Mouse (Mus musculus) limb, embryonic 11.5 days (tissue): ENCODE measurements around the gene Usp47. TPM values are rescaled to one million over a fixed set of nuclear protein-coding genes. Genes with fewer than 3 reads are reported as not detected.

Experiments used
- ATAC-seq: fragments of 200-750 bp; cut with Nextera tagmentation; 2 replicates; pipeline ENCODE4 v1.8.0; 2017; ENCODE audit warnings: low read depth; ENCODE audit not compliant: insufficient number of reproducible peaks, low FRiP score, low TSS enrichment
- DNase-seq: peaks from one replicate; pipeline ENCODE4 v3.0.0-alpha.2; 2015; ENCODE audit warnings: low spot score
- H3K27ac ChIP-seq: fragments of 300-500 bp; sonication (generic); replicated peaks from 2 replicates; pipeline ENCODE4 v1.5.1; 2014; ENCODE audit warnings: low read depth, mild to moderate bottlenecking, low read length
- H3K27me3 ChIP-seq: fragments of 300-500 bp; sonication (generic); 2 replicates; pipeline ENCODE4 v1.6.1; 2014; ENCODE audit warnings: mild to moderate bottlenecking, low read length, mixed read lengths; ENCODE audit not compliant: control insufficient read depth, insufficient read depth
- H3K36me3 ChIP-seq: fragments of 300-500 bp; sonication (generic); 2 replicates; pipeline ENCODE4 v1.6.1; 2014; ENCODE audit warnings: mild to moderate bottlenecking, low read length, moderate library complexity, mixed read lengths; ENCODE audit not compliant: control insufficient read depth, insufficient read depth
- H3K4me1 ChIP-seq: fragments of 300-500 bp; sonication (generic); 2 replicates; pipeline ENCODE4 v1.6.1; 2014; ENCODE audit warnings: low read length, mixed read lengths; ENCODE audit not compliant: control insufficient read depth, insufficient read depth
- H3K4me2 ChIP-seq: fragments of 300-500 bp; sonication (generic); 2 replicates; pipeline ENCODE4 v1.6.1; 2014; ENCODE audit warnings: low read depth, mild to moderate bottlenecking, moderate library complexity; ENCODE audit not compliant: severe bottlenecking
- H3K4me3 ChIP-seq: fragments of 300-500 bp; sonication (generic); 2 replicates; pipeline ENCODE4 v1.5.1; 2014; ENCODE audit warnings: low read depth, low read length
- H3K9ac ChIP-seq: fragments of 300-500 bp; sonication (generic); 2 replicates; pipeline ENCODE4 v1.6.1; 2014; ENCODE audit warnings: mild to moderate bottlenecking, low read length
- H3K9me3 ChIP-seq: fragments of 300-500 bp; sonication (generic); 2 replicates; pipeline ENCODE4 v1.6.1; 2016; ENCODE audit warnings: low read length; ENCODE audit not compliant: control insufficient read depth
- WGBS: fragments of 180-500 bp; shearing (Covaris S2); extraction: QIAGEN DNeasy Blood & Tissue Kit; methylation state at CpG from one replicate; pipeline ENCODE4 v1.1.7; 2014; 5-methylcytosine and 5-hydroxymethylcytosine counted together
- polyA plus RNA-seq: library from polyadenylated mRNA; unstranded; fragments of >200 nt; fragmentation: Nextera tagmentation; extraction: Ambion mirVana; gene quantifications from 2 replicates; pipeline ENCODE4 v1.2.1, GENCODE M21; 2014

Gene Usp47
- polyA plus RNA-seq, 1 experiment from 2014 or later = 99.7 TPM

DNA sequence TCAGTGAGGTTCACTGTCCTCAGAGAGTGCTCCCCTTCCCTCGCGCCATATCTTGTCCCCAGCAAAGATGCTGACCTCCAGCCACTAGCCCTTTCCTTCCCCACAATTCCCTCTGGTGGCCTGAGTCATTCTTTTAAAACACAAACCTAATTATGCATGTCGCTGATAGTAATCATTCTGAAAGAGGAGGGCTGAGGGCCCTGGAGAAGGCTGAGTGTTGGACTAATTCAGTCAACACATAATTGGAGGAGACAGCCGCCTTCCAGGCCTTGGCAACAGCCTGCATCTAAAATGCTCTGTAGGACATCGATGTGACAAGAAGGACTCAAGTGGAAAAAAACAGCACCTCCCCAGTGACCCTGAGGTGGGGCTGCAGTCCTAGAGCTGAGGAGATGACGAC lies 106.5 kb downstream of the Usp47 start:
- Histone ChIP-seq H3K36me3 (no peaks in the 10 kb centered on the region), H3K9me3 (no peaks in the 10 kb centered on the region), H3K27ac (no peak overlapping the region), H3K4me1 (peaks cover 8% of the 10 kb centered on the region), H3K4me3 (no peak overlapping the region), H3K27me3 (no peaks in the 10 kb centered on the region), H3K4me2 (no peak overlapping the region), H3K9ac (no peak overlapping the region)
- ATAC-seq (no peak), DNase-seq (no peak)
- 92% methylated on average over 6 of the region's 6 CpGs for WGBS

DNA sequence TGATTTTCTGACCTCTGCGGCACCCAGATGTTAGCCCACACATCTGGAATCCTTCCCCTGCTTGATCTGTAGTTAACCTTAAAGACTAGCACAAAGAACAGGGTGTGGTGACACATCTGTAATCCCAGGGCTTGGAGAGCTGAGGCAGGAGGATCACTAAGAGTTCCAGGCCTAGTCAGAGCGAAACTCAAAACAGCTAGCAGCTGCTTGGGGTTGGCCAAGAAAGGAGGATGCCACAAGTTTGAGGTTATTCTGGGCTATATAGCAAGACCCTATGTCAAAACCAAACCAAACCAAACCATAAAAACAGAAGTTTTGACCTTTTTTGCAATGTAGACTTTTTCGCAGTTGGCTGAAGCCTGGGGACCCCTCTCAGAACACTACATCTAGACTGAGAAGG lies 107.4 kb downstream of the Usp47 start:
- Histone ChIP-seq H3K4me1 (peaks cover 8% of the 10 kb centered on the region), H3K36me3 (no peaks in the 10 kb centered on the region), H3K9ac (no peak overlapping the region), H3K4me2 (no peak overlapping the region), H3K9me3 (no peaks in the 10 kb centered on the region), H3K27ac (no peak overlapping the region), H3K4me3 (no peak overlapping the region), H3K27me3 (no peaks in the 10 kb centered on the region)
- ATAC-seq = no peak
- no peak for DNase-seq
- WGBS = 94% methylated on average over 3 of the region's 3 CpGs

DNA sequence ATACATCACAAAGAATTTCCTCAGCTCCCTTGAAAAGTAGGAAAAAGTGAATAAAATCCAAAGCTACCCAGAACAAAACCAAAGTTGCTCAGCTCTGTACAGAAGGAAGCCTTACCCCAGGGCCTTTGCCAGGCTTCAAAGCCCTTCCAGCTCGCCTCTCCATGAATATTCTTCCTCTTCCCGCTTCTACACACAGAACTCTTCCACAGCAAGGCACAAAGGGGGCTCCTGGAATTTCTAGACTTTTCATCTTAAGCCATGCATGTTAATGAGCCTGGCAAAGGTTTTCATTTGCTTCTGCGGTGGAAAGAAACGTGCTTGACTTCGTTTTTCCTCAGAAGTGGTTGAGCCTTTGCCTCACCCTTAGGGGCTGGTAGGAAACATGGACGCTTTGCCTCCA lies 108.7 kb downstream of the Usp47 start:
- WGBS = 78% methylated on average over 6 of the region's 6 CpGs
- Histone ChIP-seq H3K27me3 (no peaks in the 10 kb centered on the region), H3K27ac (no peak overlapping the region), H3K4me2 (no peak overlapping the region), H3K4me1 (peaks cover 6% of the 10 kb centered on the region), H3K9ac (no peak overlapping the region), H3K9me3 (no peaks in the 10 kb centered on the region), H3K36me3 (no peaks in the 10 kb centered on the region), H3K4me3 (no peak overlapping the region)
- DNase-seq (no peak), ATAC-seq (no peak)

DNA sequence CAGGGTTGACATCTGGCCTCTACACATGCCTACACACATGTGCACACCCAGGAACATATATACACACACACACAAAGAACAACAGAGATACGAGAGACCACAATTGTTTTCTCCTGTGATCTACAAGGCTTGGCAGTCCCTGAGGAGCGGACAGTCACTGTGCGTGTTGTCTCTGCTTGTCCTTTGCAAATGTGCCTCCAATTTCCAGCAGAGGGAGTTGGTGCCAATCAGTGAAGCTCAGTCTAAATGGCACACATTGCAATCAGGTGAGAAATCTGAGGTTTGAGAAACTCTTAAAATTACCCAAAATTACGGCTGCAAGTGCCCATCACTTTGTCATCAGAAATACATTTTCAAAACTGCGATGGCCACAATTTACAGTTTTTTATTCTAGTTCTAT lies 110.0 kb downstream of the Usp47 start:
- H3K27ac ChIP-seq = no peak overlapping the region
- no peak overlapping the region for H3K4me3 ChIP-seq
- no peaks in the 10 kb centered on the region for H3K36me3 ChIP-seq
- peaks cover 6% of the 10 kb centered on the region for H3K4me1 ChIP-seq
- no peak overlapping the region for H3K9ac ChIP-seq
- no peaks in the 10 kb centered on the region for H3K9me3 ChIP-seq
- ATAC-seq (no peak), DNase-seq (no peak)
- H3K27me3 ChIP-seq = no peaks in the 10 kb centered on the region
- H3K4me2 ChIP-seq = no peak overlapping the region
- WGBS = 88% methylated on average over 5 of the region's 5 CpGs

DNA sequence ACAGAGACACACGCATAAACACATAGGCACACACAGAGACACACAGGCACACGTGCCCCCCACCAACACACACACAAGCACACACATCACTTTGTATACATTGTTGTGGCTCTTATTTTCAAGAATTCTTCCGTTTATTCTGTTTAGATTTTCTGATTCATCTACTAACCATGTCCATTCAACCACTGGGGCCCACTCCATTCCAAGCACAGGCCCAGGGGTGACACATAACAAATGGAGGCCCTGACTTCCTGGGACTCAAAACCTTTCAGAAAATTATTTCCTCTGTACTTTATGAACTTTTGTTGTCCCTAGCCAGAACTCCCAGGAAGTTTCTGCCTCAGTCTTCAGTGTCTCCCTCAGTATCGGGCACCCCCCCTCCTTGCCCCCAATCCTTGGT lies 111.9 kb downstream of the Usp47 start:
- no peak for ATAC-seq
- H3K4me3 ChIP-seq = no peak overlapping the region
- no peak for DNase-seq
- H3K36me3 ChIP-seq = no peaks in the 10 kb centered on the region
- H3K4me1 ChIP-seq = no peaks in the 10 kb centered on the region
- no peaks in the 10 kb centered on the region for H3K9me3 ChIP-seq
- no peak overlapping the region for H3K4me2 ChIP-seq
- H3K27ac ChIP-seq = no peak overlapping the region
- H3K27me3 ChIP-seq = no peaks in the 10 kb centered on the region
- 88% methylated on average over 4 of the region's 4 CpGs for WGBS
- no peak overlapping the region for H3K9ac ChIP-seq

DNA sequence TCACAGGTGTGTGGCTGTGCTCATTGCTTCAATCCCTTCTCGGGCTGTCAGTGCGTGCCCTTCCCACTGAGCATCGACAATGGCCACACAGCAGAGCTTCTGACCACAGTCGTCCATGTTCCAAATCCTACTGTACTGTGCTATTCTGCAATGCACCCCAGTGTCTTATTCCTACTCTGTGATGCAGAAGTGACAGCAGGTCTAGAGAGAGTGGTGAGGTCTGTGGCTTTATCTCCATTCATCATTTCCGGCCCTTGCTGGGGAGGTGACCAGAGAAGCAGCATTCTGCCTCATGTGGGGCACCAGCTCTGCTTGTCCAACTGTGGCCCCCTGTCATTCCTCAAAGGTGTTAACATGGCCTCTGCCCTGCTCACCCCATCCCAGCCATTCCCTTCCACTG lies 113.2 kb downstream of the Usp47 start:
- Histone ChIP-seq H3K4me3 (no peak overlapping the region), H3K9ac (no peak overlapping the region), H3K4me2 (no peak overlapping the region), H3K36me3 (no peaks in the 10 kb centered on the region), H3K4me1 (no peaks in the 10 kb centered on the region), H3K27ac (no peak overlapping the region), H3K27me3 (no peaks in the 10 kb centered on the region), H3K9me3 (no peaks in the 10 kb centered on the region)
- DNase-seq (no peak), ATAC-seq (no peak)
- 87% methylated on average over 5 of the region's 5 CpGs for WGBS

DNA sequence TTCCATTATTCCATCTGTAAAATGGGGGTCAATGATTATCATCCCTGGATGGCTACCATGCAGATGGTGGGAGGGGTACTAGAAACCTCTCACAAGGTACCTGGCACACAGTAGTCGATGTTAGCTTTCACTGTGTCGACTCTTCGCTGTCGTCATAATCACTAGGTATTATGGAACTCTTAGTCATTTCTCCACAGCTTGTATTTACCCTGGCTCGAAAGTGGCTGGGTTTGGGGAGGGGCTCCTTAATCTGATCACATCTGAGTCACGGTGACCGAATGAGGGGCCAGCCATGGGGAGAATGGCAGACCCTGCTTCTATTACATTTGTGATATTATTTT lies 114.8 kb downstream of the Usp47 start:
- no peak for ATAC-seq
- H3K4me2 ChIP-seq = no peak overlapping the region
- WGBS = 95% methylated on average over 7 of the region's 7 CpGs
- no peaks in the 10 kb centered on the region for H3K36me3 ChIP-seq
- H3K9me3 ChIP-seq = no peaks in the 10 kb centered on the region
- DNase-seq = no peak
- peaks cover 7% of the 10 kb centered on the region; the same call in 1 of the 2 replicates for H3K4me1 ChIP-seq
- no peak overlapping the region for H3K9ac ChIP-seq
- H3K27ac ChIP-seq = no peak overlapping the region
- no peak overlapping the region for H3K4me3 ChIP-seq
- H3K27me3 ChIP-seq = no peaks in the 10 kb centered on the region

DNA sequence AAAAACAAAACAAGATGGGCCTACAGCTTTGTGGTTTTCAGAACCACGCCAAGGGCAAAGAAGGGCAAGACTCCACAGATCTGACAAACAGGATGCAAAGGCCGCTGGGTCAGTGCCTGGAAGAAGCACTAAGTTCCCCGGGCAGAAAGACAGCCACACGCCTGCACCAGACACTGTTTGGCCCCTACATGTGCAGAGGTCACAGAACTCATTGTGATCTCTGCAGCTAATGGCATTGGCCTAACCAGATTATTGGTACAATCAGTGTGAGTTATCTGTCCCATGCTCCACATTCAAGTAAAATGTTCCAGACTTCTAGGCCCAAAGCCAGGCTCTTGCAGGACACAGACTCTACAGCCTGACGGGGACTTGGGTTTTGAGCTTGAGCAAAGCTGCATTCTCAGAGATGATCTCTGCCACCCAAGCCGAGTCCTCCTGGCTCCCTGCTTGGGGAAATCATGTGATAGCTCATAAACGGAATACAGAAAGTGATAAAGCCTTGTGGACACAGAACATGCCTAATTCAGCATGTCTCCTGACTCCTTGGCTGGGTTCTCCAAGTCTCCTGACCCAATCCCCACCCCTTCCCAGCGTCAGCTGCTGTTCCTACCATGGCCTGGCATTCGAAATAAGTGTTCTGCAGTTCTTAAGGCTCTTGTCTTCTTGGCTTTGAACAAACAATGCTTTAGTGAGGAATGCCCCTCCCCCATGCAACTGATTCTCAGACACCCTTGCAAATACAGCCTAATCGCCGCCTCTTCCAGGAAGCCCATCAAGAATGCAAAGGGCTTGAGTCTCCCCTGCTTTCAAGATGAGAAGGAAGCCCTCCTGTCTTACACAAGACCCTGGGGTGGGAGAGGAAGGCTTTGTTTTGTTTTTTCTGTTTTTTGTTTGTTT lies 115.5 kb downstream of the Usp47 start:
- no peak for ATAC-seq
- no peaks in the 10 kb centered on the region for H3K36me3 ChIP-seq
- H3K4me2 ChIP-seq = no peak overlapping the region
- H3K27me3 ChIP-seq = no peaks in the 10 kb centered on the region
- 78% methylated on average over 11 of the region's 11 CpGs for WGBS
- peaks cover 9% of the 10 kb centered on the region; the same call in 1 of the 2 replicates for H3K4me1 ChIP-seq
- H3K9ac ChIP-seq = no peak overlapping the region
- no peak overlapping the region for H3K27ac ChIP-seq
- DNase-seq = no peak
- H3K4me3 ChIP-seq = no peak overlapping the region
- H3K9me3 ChIP-seq = no peaks in the 10 kb centered on the region

DNA sequence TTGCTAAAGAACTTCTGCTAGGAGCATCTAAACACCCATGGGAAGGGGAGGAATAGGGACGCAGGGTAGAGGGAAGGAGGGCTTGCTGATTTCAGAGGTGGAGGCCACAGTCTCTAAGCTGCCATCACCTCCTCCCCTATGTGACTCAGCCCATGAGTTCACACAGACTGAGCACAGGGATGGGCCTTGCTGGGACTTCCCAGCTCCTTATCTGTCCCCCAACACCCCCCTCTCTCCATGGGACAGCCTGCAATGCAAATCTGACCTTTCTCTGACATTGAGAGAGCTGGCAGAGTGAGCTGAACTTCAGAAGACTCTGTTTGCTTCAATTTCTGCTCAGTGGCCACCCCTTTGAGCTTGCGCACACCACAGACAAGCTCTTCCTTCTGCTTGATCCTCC lies 117.4 kb downstream of the Usp47 start:
- no peak overlapping the region for H3K27ac ChIP-seq
- WGBS = 88% methylated on average over 2 of the region's 2 CpGs

More for the DNA sequence above, 117.4 kb downstream of the Usp47 start:
- H3K27me3 ChIP-seq = no peaks in the 10 kb centered on the region
- H3K4me1 ChIP-seq = peaks cover 17% of the 10 kb centered on the region
- no peaks in the 10 kb centered on the region for H3K36me3 ChIP-seq
- H3K9me3 ChIP-seq = no peaks in the 10 kb centered on the region
- ATAC-seq (no peak), DNase-seq (no peak)
- H3K4me3 ChIP-seq = no peak overlapping the region
- no peak overlapping the region for H3K9ac ChIP-seq
- H3K4me2 ChIP-seq = no peak overlapping the region
